Mouse (Mus musculus) neural tube, embryonic 12.5 days (tissue): ENCODE data around the gene Hist1h1d. TPM values are rescaled to one million over a fixed set of nuclear protein-coding genes. Genes with fewer than 3 reads are reported as not detected.
"Not testable (repeated sequence)": the region's sequence is repeated elsewhere in the genome, so short reads cannot be mapped to it uniquely, and the experiment has no call there.

Experiments
- ATAC-seq: fragments of 200-750 bp; cut with Nextera tagmentation; 2 replicates; pipeline ENCODE4 v1.8.0; 2017; ENCODE audit warnings: low read depth, mild to moderate bottlenecking, moderate TSS enrichment, moderate library complexity; ENCODE audit not compliant: low FRiP score
- H3K27ac ChIP-seq: fragments of 300-500 bp; sonication (generic); 2 replicates; pipeline ENCODE4 v1.5.1; 2016
- H3K27me3 ChIP-seq: fragments of 300-500 bp; sonication (generic); replicated peaks from 2 replicates; pipeline ENCODE4 v1.6.1; 2016; ENCODE audit warnings: mild to moderate bottlenecking
- H3K36me3 ChIP-seq: fragments of 300-500 bp; sonication (generic); 2 replicates; pipeline ENCODE4 v1.6.1; 2016; ENCODE audit warnings: mild to moderate bottlenecking
- H3K4me1 ChIP-seq: fragments of 300-500 bp; sonication (generic); 2 replicates; pipeline ENCODE4 v1.6.1; 2016
- H3K4me2 ChIP-seq: fragments of 300-500 bp; sonication (generic); replicated peaks from 2 replicates; pipeline ENCODE4 v1.6.1; 2016; ENCODE audit warnings: mild to moderate bottlenecking
- H3K4me3 ChIP-seq: fragments of 300-500 bp; sonication (generic); 2 replicates; pipeline ENCODE4 v1.5.1; 2016
- H3K9ac ChIP-seq: fragments of 300-500 bp; sonication (generic); 2 replicates; pipeline ENCODE4 v1.6.1; 2016; ENCODE audit warnings: mild to moderate bottlenecking
- H3K9me3 ChIP-seq: fragments of 300-500 bp; sonication (generic); 2 replicates; pipeline ENCODE4 v1.6.1; 2016; ENCODE audit warnings: mild to moderate bottlenecking
- WGBS: fragments of 180-500 bp; shearing (Covaris S2); methylation state at CpG from one replicate; pipeline ENCODE4 v1.1.7; 2016; 5-methylcytosine and 5-hydroxymethylcytosine counted together
- polyA plus RNA-seq: library from polyadenylated mRNA; unstranded; fragments of >200 nt; fragmentation: Nextera tagmentation; extraction: Ambion mirVana; gene quantifications from 2 replicates; pipeline ENCODE4 v1.2.1, GENCODE M21; 2016

Hist1h1d gene
- polyA plus RNA-seq, 1 experiment from 2014 or later = 0.30 TPM

DNA sequence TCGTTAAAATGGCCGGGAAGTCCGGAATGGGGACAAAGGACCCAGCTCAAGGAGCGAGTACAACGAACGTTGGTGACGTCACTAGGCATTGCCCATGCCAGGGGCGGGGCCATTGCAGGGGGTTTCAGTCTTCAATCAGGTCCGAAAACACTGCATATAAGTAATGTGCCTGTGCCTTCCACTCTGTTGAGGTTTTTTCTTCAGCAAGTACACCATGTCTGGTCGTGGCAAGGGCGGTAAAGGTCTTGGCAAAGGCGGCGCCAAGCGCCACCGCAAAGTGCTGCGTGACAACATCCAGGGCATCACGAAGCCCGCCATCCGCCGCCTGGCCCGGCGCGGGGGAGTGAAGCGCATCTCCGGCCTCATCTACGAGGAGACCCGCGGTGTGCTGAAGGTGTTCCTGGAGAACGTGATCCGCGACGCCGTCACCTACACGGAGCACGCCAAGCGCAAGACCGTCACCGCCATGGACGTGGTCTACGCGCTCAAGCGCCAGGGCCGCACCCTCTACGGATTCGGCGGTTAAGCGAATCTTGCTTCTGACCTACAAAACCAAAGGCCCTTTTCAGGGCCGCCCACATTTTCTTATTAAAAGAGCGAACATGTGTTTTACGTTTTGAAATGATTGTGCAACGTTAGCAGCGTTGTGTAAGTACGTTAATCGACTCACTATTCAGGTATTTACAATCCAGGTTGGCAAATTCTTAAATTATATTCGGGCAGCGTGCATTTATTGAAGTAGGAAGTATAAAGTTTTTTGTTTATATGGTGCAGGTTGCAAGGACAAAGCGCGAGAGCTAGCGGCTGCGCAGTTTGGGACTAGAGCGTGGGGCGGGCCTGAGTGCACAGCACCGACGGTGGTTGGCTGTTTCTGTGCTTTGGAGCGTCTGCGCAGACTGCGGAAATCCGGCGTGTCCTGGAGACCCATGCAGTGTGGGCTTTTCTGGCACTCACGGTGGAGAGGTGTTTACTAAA lies 21.9 kb upstream of the Hist1h1d start, which contains the start of gene Hist1h4h:
Gene Hist1h4h (plus strand): TSS at position 150 of the 975 bp plus-strand sequence.
- peak within 1 kb of the TSS; percentile 70 for H3K4me2 ChIP-seq
- H3K36me3 ChIP-seq = no peaks in the 10 kb centered on the region
- H3K27me3 ChIP-seq = no peaks in the 10 kb centered on the region
- H3K9ac ChIP-seq = peak within 1 kb of the TSS; percentile 73
- WGBS = under 1% methylated on average over 60 of the region's 70 CpGs
- H3K4me3 ChIP-seq = peak within 1 kb of the TSS; percentile 52
- no peaks in the 10 kb centered on the region for H3K9me3 ChIP-seq
- peak; percentile 87 for ATAC-seq
- H3K4me1 ChIP-seq = peaks cover 18% of the 10 kb centered on the region
- peak within 1 kb of the TSS; percentile 89 for H3K27ac ChIP-seq

DNA sequence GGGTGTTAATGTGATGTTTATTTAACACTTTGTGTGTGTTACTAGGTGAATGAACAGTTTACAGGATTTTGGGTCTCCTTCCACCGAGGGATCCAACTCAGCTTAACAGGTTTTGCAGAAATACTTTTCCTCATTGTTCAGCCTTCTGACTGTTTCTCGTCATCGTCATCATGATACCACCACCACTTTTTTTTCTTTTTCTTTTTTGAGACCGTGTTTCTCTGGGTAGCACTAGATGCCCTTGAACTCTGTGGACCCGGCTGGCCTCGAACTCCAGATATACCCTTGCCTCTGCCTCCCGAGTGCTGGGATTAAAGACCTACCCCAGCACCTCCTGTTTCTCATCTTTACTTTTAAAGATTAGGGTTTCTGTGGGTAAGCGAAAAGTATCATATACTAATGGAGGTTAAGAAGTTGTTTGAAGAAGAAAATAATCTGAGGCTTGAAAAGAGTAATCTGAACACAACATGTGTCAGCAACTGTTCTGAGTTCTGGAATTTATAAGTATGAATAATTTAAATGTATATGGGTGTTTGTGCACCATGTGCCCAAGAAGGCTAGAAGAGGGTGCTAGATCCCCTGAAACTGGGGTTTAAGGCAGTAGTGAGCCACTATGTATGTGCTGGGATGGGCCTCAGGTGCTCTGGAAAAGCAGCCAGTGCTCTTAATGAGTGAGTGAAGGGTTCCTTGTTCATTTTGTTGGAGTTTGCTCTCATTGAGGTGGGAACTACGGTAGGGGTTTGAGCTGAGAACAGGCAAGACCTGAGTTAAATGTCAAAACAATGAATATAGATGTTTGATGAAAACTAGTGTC lies 20.6 kb upstream of the Hist1h1d start:
- Histone ChIP-seq H3K27me3 (no peaks in the 10 kb centered on the region), H3K36me3 (no peaks in the 10 kb centered on the region), H3K9me3 (no peaks in the 10 kb centered on the region), H3K9ac (peak overlapping the region; percentile 73), H3K27ac (peak overlapping the region; percentile 89; the same call in 1 of the 2 replicates), H3K4me2 (peak overlapping the region; percentile 70), H3K4me3 (peak overlapping the region; percentile 52), H3K4me1 (peaks cover 22% of the 10 kb centered on the region)
- 22% methylated on average over 9 of the region's 9 CpGs for whole genome bisulfite sequencing
- no peak for ATAC-seq

DNA sequence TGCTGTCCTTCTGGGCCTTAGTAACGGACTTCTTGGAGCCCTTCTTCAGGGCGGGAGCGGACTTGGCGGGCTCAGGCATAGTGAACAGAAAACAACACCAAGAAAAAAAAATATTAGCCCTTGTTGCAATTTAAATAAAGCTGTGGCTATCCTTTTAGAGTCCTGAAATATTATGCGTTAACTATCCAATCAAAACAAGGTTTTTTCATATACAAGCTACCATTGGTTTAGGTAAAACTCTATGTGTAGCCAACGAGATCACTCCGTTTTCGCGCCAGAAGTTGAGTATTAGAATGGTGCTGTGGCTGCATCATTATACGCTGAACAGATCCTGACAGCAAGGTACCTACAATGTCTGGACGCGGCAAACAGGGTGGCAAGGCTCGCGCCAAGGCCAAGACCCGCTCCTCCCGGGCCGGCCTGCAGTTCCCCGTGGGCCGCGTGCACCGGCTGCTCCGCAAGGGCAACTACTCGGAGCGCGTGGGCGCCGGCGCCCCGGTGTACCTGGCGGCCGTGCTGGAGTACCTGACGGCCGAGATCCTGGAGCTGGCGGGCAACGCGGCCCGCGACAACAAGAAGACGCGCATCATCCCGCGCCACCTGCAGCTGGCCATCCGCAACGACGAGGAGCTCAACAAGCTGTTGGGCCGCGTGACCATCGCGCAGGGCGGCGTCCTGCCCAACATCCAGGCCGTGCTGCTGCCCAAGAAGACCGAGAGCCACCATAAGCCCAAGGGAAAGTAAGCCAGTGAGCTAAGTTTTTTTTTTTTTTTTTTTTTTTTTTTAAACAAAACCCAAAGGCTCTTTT lies 19.3 kb upstream of the Hist1h1d start, which contains the start of gene Hist1h2af:
Gene Hist1h2af (plus strand): TSS at position 347 of the 808 bp plus-strand sequence.
- H3K9ac ChIP-seq = peak within 1 kb of the TSS; percentile 57
- H3K4me2 ChIP-seq = peak within 1 kb of the TSS; percentile 70
- H3K36me3 ChIP-seq, H3K27me3 ChIP-seq, H3K9me3 ChIP-seq: not testable (repeated sequence)
- peaks cover 22% of the 10 kb centered on the region for H3K4me1 ChIP-seq
- peak; percentile 30 for ATAC-seq
- H3K27ac ChIP-seq = peak within 1 kb of the TSS; percentile 66
- under 1% methylated on average over 26 of the region's 53 CpGs for WGBS
- peak within 1 kb of the TSS; percentile 46 for H3K4me3 ChIP-seq

DNA sequence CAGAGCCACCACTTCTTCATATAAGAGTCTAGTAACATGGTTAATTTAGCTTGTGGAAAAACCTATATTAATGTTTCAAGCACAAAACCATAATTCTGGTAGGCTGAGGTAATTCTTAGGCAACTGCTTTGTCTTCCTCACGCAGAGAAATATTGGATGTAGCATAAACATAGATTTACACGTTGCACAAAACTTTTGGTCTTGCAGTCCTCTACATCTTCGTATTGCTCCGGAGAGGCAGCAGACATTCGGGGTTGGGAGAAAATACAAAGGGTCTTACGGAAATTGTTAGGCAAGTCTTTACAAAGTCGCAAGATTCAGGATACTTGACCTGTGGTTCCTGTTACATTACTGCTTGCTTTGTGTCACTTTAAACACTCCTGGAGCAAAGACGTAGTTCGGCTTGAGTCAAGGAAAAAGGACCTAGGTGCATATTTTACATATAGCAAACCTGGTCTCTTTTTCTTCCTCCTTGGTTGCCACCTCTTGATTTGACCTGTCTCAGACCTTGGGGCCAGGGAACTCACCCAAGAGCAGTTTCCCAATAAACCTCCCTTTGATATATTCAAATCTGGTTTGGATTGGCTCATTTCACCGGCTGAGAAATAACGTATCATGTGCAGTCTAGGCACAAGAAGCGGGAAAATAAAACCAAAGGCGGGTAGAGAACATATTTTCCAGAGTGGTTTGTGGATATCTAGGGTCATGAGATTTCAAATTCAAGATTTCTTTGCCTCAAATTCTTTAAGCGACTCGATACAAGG lies 18.5 kb upstream of the Hist1h1d start:
- under 1% methylated on average over 15 of the region's 15 CpGs for WGBS
- H3K9me3 ChIP-seq = no peaks in the 10 kb centered on the region
- ATAC-seq = no peak
- H3K4me2 ChIP-seq = peak overlapping the region; percentile 70
- H3K27me3 ChIP-seq = no peaks in the 10 kb centered on the region
- H3K4me3 ChIP-seq = peak overlapping the region; percentile 46
- H3K9ac ChIP-seq = peak overlapping the region; percentile 57
- peak overlapping the region; percentile 64 for H3K27ac ChIP-seq
- no peaks in the 10 kb centered on the region for H3K36me3 ChIP-seq
- peaks cover 22% of the 10 kb centered on the region for H3K4me1 ChIP-seq

DNA sequence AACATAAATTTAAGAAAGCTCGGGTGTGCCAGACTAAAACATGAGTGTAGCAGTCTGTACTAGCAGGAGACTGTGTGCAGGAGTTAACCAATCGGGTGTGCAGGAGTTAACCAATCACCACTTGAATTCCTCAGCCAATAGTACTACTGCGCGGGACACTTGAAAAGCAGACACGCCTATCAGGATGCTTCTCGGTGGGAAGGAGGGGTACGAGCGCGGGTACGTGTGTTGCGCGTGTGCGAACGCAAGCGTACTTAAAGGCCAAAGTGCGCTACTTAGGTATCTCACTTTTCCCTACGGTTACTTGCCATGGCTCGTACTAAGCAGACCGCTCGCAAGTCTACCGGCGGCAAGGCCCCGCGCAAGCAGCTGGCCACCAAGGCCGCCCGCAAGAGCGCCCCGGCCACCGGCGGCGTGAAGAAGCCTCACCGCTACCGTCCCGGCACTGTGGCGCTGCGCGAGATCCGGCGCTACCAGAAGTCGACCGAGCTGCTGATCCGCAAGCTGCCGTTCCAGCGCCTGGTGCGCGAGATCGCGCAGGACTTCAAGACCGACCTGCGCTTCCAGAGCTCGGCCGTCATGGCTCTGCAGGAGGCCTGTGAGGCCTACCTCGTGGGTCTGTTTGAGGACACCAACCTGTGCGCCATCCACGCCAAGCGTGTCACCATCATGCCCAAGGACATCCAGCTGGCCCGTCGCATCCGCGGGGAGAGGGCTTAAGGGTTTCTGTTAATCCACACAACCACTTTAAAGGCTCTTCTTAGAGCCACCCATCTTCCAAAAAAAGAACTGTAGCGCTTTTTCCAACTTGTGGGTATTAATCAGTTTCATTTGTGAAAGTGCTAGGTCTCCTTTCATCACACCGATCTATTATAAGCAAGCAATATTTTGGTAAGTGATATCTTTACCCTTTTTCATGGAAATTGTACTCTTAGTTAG lies 17.7 kb upstream of the Hist1h1d start, which contains the start of gene Hist1h3g:
Gene Hist1h3g (plus strand): TSS at position 286 of the 939 bp plus-strand sequence.
- not testable (repeated sequence) for H3K36me3 ChIP-seq, H3K9me3 ChIP-seq, H3K27me3 ChIP-seq
- H3K27ac ChIP-seq = peak within 1 kb of the TSS; percentile 64
- peak within 1 kb of the TSS; percentile 70 for H3K4me2 ChIP-seq
- peak within 1 kb of the TSS; percentile 46 for H3K4me3 ChIP-seq
- WGBS = under 1% methylated on average over 58 of the region's 62 CpGs
- ATAC-seq = peak; percentile 86
- peaks cover 22% of the 10 kb centered on the region for H3K4me1 ChIP-seq
- H3K9ac ChIP-seq = peak within 1 kb of the TSS; percentile 62

DNA sequence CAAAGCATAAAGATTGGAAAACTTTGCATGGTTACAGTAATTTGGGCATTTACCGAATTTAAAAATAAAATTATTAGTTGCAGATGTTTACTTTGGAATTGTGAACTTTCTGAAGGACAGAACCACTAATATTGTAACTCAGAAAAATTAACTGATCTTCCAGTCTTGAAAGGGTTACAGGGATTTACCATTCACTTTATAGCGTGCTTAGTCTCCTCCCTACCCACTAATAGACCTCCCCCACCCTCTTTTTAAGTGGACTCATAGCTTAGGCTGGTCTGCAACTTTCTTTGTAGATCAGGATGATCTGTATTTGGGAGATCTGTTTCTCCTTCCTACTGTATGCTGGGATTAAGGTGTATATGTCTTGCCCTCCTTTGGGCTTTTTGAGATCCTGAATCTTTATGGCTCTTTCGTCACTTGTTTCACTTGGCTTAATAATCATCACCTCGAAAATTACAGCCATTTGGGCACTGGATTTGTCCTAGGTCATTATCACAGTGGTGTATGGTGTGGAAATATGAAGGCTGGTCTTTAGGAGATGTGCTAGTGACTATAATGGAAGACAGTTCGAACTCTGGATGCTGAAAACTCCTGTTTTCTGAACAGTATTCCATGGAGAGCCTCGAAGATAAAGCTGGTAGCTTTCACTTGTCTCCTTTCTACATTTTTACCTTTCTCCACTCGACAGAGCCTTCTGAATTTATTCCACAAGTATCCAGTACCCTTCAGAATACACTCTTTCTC lies 16.8 kb upstream of the Hist1h1d start:
- Histone ChIP-seq H3K4me1 (peaks cover 22% of the 10 kb centered on the region), H3K27me3 (no peaks in the 10 kb centered on the region), H3K4me2 (peak overlapping the region; percentile 70), H3K36me3 (no peaks in the 10 kb centered on the region), H3K27ac (no peak overlapping the region), H3K9ac (peak overlapping the region; percentile 62), H3K9me3 (no peaks in the 10 kb centered on the region), H3K4me3 (peak overlapping the region; percentile 31)
- 18% methylated on average over 7 of the region's 7 CpGs for WGBS
- ATAC-seq = no peak

DNA sequence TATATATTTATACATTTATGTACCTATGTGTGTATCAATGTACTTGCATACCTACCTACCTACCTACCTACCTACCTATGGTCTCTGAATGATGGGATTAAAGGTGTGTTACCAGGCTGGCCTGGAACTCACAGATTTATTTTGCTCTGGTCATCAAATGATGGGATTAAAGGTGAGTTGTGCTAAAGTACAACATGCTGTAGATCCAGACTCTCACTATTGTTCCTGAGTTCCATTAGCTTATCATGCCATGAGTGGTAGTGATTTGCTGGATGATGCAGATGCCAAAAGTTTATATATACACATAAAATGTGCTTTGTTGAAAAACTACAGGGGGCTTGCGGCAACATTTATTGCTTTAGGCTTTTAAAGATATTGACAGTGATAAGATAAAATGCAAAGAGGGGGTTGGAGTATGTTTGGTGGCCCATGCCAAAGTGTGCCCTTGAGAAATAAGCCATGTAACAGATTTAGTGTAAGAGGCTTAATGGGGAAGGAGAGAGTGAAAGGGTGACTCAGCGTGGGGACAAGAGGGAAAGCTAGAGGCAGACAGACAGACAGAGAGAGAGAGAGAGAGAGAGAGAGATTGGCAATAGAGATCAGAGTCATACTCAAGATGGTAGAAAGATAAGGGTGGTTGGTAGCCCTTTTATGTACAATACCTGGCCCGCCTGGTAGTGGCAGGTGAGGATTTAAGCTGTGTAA lies 15.9 kb upstream of the Hist1h1d start:
- Histone ChIP-seq H3K4me3 (no peak overlapping the region), H3K27me3 (no peaks in the 10 kb centered on the region), H3K9ac (no peak overlapping the region), H3K9me3 (no peaks in the 10 kb centered on the region), H3K27ac (no peak overlapping the region), H3K36me3 (no peaks in the 10 kb centered on the region), H3K4me2 (peak overlapping the region; percentile 70), H3K4me1 (peaks cover 22% of the 10 kb centered on the region)
- ATAC-seq = no peak
- WGBS = 77% methylated on average over 3 of the region's 3 CpGs

DNA sequence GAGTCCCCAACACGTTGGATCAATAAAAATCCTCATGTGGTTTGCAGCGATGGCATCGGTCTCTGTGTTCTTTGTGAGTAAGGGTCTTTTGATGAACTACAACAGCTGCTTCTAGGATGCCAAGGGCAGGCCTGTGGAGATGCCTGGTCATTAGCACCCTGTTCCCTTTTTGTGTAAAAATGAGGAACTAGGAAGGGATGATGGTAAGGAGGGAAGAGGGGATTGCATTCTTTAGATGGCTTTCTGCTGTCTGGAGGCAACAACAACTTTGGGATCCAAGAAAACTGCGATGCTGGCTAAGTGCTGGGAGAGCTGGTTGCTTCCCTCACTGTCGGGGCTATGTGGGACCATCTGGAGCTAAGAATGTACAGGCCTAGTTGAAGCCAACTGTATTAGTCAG lies 14.8 kb upstream of the Hist1h1d start:
- no peak for ATAC-seq
- no peak overlapping the region for H3K4me3 ChIP-seq
- H3K27ac ChIP-seq = no peak overlapping the region
- H3K27me3 ChIP-seq = no peaks in the 10 kb centered on the region
- WGBS = 70% methylated on average over 5 of the region's 5 CpGs
- no peak overlapping the region for H3K9ac ChIP-seq
- H3K4me2 ChIP-seq = no peak overlapping the region
- no peaks in the 10 kb centered on the region for H3K36me3 ChIP-seq
- H3K9me3 ChIP-seq = no peaks in the 10 kb centered on the region
- H3K4me1 ChIP-seq = peaks cover 11% of the 10 kb centered on the region

DNA sequence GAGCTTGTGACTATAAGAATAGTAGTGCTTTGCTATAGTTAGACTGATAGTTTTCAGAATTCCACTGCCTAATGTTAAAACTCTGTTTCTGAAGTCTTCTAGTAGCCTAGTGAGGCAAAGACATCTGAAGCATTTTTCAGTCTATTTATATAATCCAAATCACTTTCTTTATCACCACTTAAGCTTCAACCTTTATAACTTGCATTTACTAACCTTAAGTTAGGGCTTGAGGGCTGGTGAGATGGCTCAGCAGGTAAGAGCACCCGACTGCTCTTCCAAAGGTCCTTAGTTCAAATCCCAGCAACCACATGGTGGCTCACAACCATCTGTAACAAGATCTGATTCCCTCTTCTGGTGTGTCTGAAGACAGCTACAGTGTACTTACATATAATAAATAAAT lies 13.2 kb upstream of the Hist1h1d start:
- 79% methylated on average over 1 of the region's 1 CpGs for WGBS
- not testable (repeated sequence) for H3K4me2 ChIP-seq, H3K27me3 ChIP-seq, ATAC-seq, H3K4me3 ChIP-seq, H3K9ac ChIP-seq, H3K36me3 ChIP-seq, H3K9me3 ChIP-seq, H3K27ac ChIP-seq, H3K4me1 ChIP-seq
